Mouse (Mus musculus): ENCODE measurements at regions not wholly inside any gene's neighbourhood (a gene's known extent, or its start where the extent isn't known, plus 50 kb on each side); places are given as distances from the start of the nearest gene placed in this dataset.

DNA sequence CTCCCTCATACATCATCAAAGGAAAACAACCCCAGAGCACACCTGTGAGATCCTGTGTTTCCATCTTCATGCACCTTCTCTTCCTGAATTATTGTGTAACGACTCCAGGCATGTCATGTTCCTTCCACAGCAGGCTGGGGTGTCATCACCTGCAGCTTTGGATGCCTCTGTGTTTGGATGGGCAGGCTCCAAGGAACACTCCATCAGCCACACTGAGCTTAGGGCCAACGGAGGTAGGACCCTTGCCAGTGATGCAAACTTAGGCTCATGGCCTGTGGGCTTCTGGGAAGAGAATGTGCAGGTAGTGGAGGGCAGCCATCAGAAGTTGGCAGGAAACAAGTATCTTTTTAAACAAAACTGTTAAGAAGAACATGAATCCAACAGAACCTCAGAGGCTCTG is 109.8 kb downstream of the Fam76b start:
- TF ChIP-seq CTCF (IDR thresholded peaks at IDR 0.05; ENCODE audit: low read depth) (no peak), EP300 (IDR thresholded peaks at IDR 0.05; ENCODE audit: low read depth) (no peak)

Data from liver, embryonic 14.5 days (tissue).